Mouse (Mus musculus) lung, postnatal 0 days (tissue): ENCODE measurements around the gene Trub1. TPM values are rescaled to one million over a fixed set of nuclear protein-coding genes. Genes with fewer than 3 reads are reported as not detected.
A peak's percentile ranks its signal among the peaks of the same experiment; 100 is the strongest.

Source experiments
- ATAC-seq: fragments of 200-750 bp; cut with Nextera tagmentation; 2 replicates; pipeline ENCODE4 v1.8.0; 2017; ENCODE audit warnings: moderate library complexity
- DNase-seq: peaks from one replicate; pipeline ENCODE4 v3.0.0-alpha.2; 2016; ENCODE audit warnings: low spot score
- H3K27ac ChIP-seq: fragments of 300-500 bp; sonication (generic); 2 replicates; pipeline ENCODE4 v1.5.1; 2014; ENCODE audit warnings: antibody characterized with exemption, mild to moderate bottlenecking, low read length, mixed read lengths
- H3K27me3 ChIP-seq: fragments of 300-500 bp; sonication (generic); replicated peaks from 2 replicates; pipeline ENCODE4 v1.6.1; 2014; ENCODE audit warnings: low read length, mixed read lengths; ENCODE audit not compliant: insufficient read depth
- H3K36me3 ChIP-seq: fragments of 300-500 bp; sonication (generic); 2 replicates; pipeline ENCODE4 v1.6.1; 2014; ENCODE audit warnings: low read length, mixed read lengths; ENCODE audit not compliant: insufficient read depth
- H3K4me1 ChIP-seq: fragments of 300-500 bp; sonication (generic); 2 replicates; pipeline ENCODE4 v1.6.1; 2014; ENCODE audit warnings: antibody characterized with exemption, low read depth, low read length, mixed read lengths; ENCODE audit not compliant: insufficient read depth
- H3K4me2 ChIP-seq: fragments of 300-500 bp; sonication (generic); replicated peaks from 2 replicates; pipeline ENCODE4 v1.6.1; 2014; ENCODE audit warnings: low read depth, mild to moderate bottlenecking, low read length, moderate library complexity, mixed read lengths
- H3K4me3 ChIP-seq: fragments of 300-500 bp; sonication (generic); 2 replicates; pipeline ENCODE4 v1.5.1; 2014; ENCODE audit warnings: low read depth, low read length
- H3K9ac ChIP-seq: fragments of 300-500 bp; sonication (generic); replicated peaks from 2 replicates; pipeline ENCODE4 v1.6.1; 2014; ENCODE audit warnings: low read depth, mild to moderate bottlenecking
- H3K9me3 ChIP-seq: fragments of 300-500 bp; sonication (generic); 2 replicates; pipeline ENCODE4 v1.6.1; 2016; ENCODE audit warnings: low read length, mixed read lengths
- CTCF ChIP-seq: IDR thresholded peaks from 2 replicates; pipeline ENCODE4 v1.5.1; 2016; ENCODE audit warnings: antibody characterized with exemption, mild to moderate bottlenecking
- EP300 ChIP-seq: IDR thresholded peaks from 2 replicates; pipeline ENCODE4 v1.6.1; 2016; ENCODE audit warnings: antibody characterized with exemption, mild to moderate bottlenecking, control low read depth
- WGBS: fragments of 180-500 bp; shearing (Covaris S2); extraction: QIAGEN DNeasy Blood & Tissue Kit; methylation state at CpG from one replicate; pipeline ENCODE4 v1.1.7; 2014; 5-methylcytosine and 5-hydroxymethylcytosine counted together
- polyA plus RNA-seq: library from polyadenylated mRNA; unstranded; fragments of >200 nt; fragmentation: Nextera tagmentation; extraction: Ambion mirVana; gene quantifications from 2 replicates; pipeline ENCODE4 v1.2.1, GENCODE M21; 2015

Trub1 gene
- polyA plus RNA-seq, 1 experiment from 2014 or later, result 9.0 TPM

DNA sequence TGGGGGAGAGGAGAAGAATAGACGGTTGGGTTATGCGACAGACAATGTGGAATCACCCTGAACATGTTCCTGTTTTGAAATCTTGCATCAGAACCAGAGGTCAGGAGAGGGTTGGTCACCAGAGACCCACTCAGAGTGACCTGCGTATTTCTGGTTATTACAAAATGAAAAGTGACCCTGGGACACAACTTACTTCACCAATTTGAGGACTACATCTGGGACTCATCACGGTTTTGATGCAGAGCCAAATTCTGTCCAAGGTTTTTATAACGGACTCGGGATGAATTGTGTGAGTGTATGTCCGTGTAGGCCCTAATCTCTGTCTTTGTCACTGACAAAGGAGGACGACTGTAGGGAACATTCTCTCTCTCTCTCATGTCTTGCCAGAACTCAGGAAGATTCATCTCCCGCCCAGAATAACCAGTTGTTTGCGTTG is 16.1 kb upstream of the Trub1 start:
- Histone ChIP-seq H3K4me2 (no peak overlapping the region), H3K4me3 (no peak overlapping the region), H3K27me3 (no peaks in the 10 kb centered on the region), H3K27ac (0 out of 2 replicates have a peak overlapping the region, but pooled peaks have one; percentile 11), H3K9ac (no peak overlapping the region), H3K9me3 (no peaks in the 10 kb centered on the region), H3K36me3 (no peaks in the 10 kb centered on the region), H3K4me1 (no peaks in the 10 kb centered on the region)
- 47% methylated on average over 10 of the region's 10 CpGs for WGBS
- ATAC-seq (peak; percentile 84), DNase-seq (peak; percentile 82)
- TF ChIP-seq CTCF (no peak), EP300 (peak; percentile 90)

DNA sequence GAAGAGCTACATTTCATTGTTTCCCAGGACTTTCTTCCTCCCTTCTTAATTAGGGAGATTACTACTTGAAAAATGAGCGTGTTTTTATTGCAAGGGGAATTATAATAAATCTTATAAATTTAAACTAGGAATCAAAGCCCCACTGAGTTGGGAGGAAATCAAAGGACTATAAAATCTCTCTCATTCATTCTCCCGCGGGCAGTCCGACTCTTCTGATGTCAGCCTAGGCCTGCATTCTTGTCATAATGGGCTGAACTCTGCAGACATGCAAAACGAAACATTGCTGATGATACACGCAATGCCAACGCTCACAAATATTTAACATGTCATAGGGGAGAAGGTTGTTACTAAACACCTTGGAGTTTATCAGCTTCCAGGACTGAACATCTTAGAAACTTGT is 15.7 kb upstream of the Trub1 start:
- no peak for ATAC-seq

GRCm38 (mm10) chr19:57439296-57439695 is 13.4 kb upstream of the Trub1 start:
- no peak overlapping the region for H3K4me2 ChIP-seq
- H3K9ac ChIP-seq, result no peak overlapping the region
- H3K4me1 ChIP-seq, result no peaks in the 10 kb centered on the region
- ATAC-seq, result no peak
- H3K27ac ChIP-seq, result no peak overlapping the region
- no peak for TF ChIP-seq EP300
- no peak for TF ChIP-seq CTCF
- H3K4me3 ChIP-seq, result no peak overlapping the region
- WGBS, result 97% methylated on average over 5 of the region's 5 CpGs
- H3K27me3 ChIP-seq, result no peaks in the 10 kb centered on the region
- H3K9me3 ChIP-seq, result no peaks in the 10 kb centered on the region
- no peaks in the 10 kb centered on the region for H3K36me3 ChIP-seq
- DNase-seq, result no peak

More for the DNA sequence above, 15.7 kb upstream of the Trub1 start:
- H3K9me3 ChIP-seq, result no peaks in the 10 kb centered on the region
- no peak for DNase-seq
- H3K27me3 ChIP-seq, result no peaks in the 10 kb centered on the region
- H3K9ac ChIP-seq, result no peak overlapping the region
- H3K4me2 ChIP-seq, result no peak overlapping the region
- 0 out of 2 replicates have a peak overlapping the region, but pooled peaks have one; percentile 11 for H3K27ac ChIP-seq
- TF ChIP-seq EP300 (no peak), CTCF (no peak)
- H3K4me1 ChIP-seq, result no peaks in the 10 kb centered on the region
- no peaks in the 10 kb centered on the region for H3K36me3 ChIP-seq
- no peak overlapping the region for H3K4me3 ChIP-seq
- 51% methylated on average over 7 of the region's 7 CpGs for WGBS

GRCm38 (mm10) chr19:57441501-57441900 is 11.2 kb upstream of the Trub1 start:
- no peaks in the 10 kb centered on the region for H3K27me3 ChIP-seq
- no peaks in the 10 kb centered on the region for H3K9me3 ChIP-seq
- TF ChIP-seq CTCF (no peak), EP300 (no peak; the same call in 1 of the 2 replicates)
- peak; percentile 73 for DNase-seq
- H3K4me2 ChIP-seq, result 0 out of 2 replicates have a peak overlapping the region, but pooled peaks have one; percentile 5
- H3K4me3 ChIP-seq, result no peak overlapping the region
- H3K36me3 ChIP-seq, result no peaks in the 10 kb centered on the region
- ATAC-seq, result peak; percentile 72
- 0 out of 2 replicates have a peak, but pooled peaks cover 3% of the 10 kb centered on the region for H3K4me1 ChIP-seq
- H3K27ac ChIP-seq, result no peak overlapping the region
- no peak overlapping the region for H3K9ac ChIP-seq
- 19% methylated on average over 7 of the region's 7 CpGs for WGBS

GRCm38 (mm10) chr19:57442936-57443657 is 9.6 kb upstream of the Trub1 start:
- no peak overlapping the region for H3K4me3 ChIP-seq
- H3K27me3 ChIP-seq, result no peaks in the 10 kb centered on the region
- H3K4me2 ChIP-seq, result no peak overlapping the region
- 32% methylated on average over 8 of the region's 8 CpGs for WGBS
- TF ChIP-seq EP300, result no peak
- no peak for TF ChIP-seq CTCF
- ATAC-seq, result no peak
- no peak overlapping the region for H3K9ac ChIP-seq
- DNase-seq, result peak; percentile 37
- 0 out of 2 replicates have a peak, but pooled peaks cover 3% of the 10 kb centered on the region for H3K4me1 ChIP-seq
- no peaks in the 10 kb centered on the region for H3K9me3 ChIP-seq
- no peaks in the 10 kb centered on the region for H3K36me3 ChIP-seq
- H3K27ac ChIP-seq, result no peak overlapping the region

GRCm38 (mm10) chr19:57445049-57445448 is 7.7 kb upstream of the Trub1 start:
- DNase-seq (no peak), ATAC-seq (no peak)
- no peak overlapping the region for H3K4me2 ChIP-seq
- TF ChIP-seq CTCF (no peak), EP300 (no peak)
- no peaks in the 10 kb centered on the region for H3K36me3 ChIP-seq
- H3K9ac ChIP-seq, result no peak overlapping the region
- H3K9me3 ChIP-seq, result no peaks in the 10 kb centered on the region
- H3K27me3 ChIP-seq, result no peaks in the 10 kb centered on the region
- H3K27ac ChIP-seq, result no peak overlapping the region
- WGBS, result 39% methylated on average over 5 of the region's 5 CpGs
- H3K4me3 ChIP-seq, result no peak overlapping the region
- H3K4me1 ChIP-seq, result 0 out of 2 replicates have a peak, but pooled peaks cover 3% of the 10 kb centered on the region
